Mouse (Mus musculus): ENCODE results near the gene H2-Ke6.
"Not testable (repeated sequence)": the region's sequence is repeated elsewhere in the genome, so short reads cannot be mapped to it uniquely, and the experiment has no call there.

The H2-Ke6 gene

GRCm38 (mm10) chr17:34029150-34029889, 1.5 kb upstream of the H2-Ke6 start:
- no peak for DNase-seq

- DNase-seq: peak in 1 of 2 experiments; percentile 15
Measured at GRCm38 (mm10) chr17:34028501-34029149, 765 bp upstream of the H2-Ke6 start.

DNA sequence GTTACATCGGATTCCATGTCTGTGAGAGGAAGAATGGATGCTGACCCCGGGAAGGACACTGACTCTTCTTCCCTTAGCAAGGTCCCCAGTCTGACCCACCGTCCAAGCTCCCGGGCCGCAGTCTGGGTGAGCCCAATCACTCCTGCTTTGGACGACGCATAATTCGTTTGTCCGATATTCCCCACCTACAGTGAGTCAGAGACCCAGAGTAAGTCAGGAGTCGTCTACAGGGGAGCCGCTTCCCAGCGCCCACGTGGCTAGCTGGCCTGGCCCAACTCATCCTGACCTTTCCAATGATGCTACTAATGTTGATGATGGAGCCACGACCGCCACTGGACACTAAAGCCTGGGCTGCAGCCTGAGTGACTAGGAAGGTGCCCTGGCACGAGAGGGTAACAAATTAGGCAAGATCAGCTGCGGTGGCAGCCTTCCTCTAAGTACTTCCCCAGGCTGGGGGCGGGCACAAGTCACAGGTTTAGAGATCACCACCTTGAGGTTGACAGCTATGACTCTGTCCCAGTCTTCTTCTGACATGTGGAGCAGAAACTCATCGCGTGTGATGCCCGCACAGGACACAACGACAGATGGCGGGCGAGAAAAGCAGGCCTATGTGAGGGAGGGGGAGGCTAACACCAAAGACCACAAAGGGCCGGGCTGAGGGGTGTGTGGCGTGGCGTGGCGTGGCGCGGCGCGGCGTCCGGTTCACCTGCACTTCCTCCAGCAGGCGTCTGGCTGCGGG, 774 bp downstream of the H2-Ke6 start:
- peak in 1 of 2 experiments; percentile 67 for DNase-seq

- DNase-seq: peak; percentile 17 to 37
Measured at GRCm38 (mm10) chr17:34026221-34026620, 1.6 kb downstream of the H2-Ke6 start.

DNA sequence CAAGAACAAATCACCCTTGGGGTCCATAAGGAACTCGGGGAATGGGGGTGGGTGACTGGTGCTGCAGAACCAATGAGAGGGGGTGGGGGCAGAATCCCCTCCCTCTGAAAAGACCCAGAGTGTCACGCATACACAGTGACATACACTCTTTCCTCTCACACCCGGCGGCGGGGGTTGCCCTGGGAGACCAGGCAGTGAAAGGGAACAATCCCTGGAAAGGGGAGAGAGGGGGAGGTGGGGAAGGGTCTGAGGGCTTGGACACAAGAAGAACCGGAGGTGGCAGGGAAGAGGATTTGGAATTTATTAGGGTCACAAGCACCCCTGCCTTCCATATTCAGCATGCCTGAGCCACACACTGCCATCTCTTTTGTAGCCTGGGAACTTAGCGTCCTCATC, 2.1 kb downstream of the H2-Ke6 start:
- peak in 1 of 2 experiments; percentile 53 for DNase-seq

DNA sequence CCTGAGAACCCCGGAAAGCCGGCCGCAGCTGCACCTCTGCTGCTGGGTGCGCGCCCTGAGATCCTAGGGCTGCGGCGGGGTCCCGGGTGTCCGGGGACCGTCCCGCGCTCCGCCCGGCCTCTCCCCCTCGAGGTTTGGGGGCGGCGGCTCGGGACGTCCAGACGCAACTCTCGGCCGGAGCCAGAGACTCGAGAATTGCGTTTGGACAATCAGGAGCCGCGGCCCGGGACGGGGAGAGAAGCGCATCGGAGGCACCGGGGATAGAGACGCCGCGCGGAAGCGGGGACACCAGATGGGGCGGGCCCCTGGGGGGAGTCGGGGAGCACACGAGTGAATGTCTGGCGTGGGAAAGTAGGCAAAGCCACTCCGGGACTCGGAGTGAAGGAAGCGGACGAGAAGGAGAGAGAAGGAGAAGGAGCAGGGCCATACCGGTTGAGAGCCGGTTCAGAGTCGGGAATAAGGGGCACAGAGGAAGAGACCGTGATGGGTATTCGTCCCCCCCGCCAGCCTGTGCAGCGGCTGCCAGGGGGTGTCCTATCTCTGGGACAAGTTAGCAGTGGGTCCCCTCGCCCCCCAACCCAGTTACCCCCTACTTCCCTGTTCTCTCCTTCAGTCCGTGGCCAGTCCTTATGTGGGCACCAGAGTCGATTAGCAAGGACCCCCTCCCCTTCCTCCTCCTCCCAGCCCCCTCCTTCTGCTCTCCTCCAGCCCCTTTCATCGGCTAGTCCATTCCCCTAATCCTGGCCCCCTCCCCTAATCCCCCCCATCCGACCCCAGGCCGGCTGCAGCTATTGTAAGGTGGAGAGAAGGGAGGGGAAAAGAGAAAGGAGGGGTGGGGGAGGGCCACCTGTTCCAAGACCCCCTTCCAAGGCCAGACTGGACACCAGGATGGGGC, 2.8 kb downstream of the H2-Ke6 start:
- peak in 1 of 2 experiments; percentile 57 for DNase-seq

GRCm38 (mm10) chr17:34024317-34024821, 3.5 kb downstream of the H2-Ke6 start, which contains the start of gene Ring1:
Ring1 (minus strand) TSS chr17:34024680.
- DNase-seq: peak; percentile 88 to 92

DNA sequence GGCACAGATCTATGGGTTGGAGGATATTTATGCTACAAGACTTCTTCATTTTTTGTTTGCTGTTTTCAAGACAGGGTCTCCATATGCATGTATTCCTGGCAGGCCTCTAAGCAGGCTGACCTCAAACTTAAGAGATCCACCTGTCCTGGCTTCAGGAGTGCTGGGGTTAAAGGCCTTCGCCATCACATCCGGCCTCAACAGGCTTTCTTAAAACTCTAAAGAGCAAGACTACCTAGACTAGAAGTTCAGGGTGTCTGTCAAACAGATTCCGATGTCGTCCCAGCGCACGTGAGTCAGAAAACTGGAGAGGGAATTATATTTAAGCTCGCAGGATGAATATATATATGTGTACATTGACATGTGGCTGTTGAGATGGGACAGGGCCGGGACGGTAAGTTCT, 4.2 kb downstream of the H2-Ke6 start:
- no peak for DNase-seq

DNA sequence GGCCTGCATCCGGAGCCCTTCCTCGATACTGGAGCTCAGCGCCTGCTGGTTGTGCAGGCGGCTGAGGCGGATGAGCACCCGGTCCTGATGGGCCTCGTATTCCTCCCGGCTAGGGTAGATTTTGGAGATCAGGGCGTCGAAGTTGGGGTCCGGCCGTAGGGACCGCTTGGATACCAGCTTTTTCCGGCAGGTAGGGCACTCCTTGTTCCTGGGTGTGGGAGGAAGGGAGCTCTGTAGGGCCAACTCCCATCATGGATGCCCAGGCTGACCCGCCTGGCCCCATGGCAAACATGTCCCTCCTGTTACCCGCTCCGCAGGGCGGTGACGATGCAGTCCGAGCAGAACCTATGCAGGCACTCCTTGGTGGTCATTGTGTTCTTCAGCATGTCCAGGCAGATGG, 4.9 kb downstream of the H2-Ke6 start:
- no peak for DNase-seq

GRCm38 (mm10) chr17:34022414-34022783, 5.5 kb downstream of the H2-Ke6 start:
- peak in 1 of 2 experiments; percentile 10 for DNase-seq

GRCm38 (mm10) chr17:34021539-34022413, 6.1 kb downstream of the H2-Ke6 start:
- DNase-seq: no peak

DNA sequence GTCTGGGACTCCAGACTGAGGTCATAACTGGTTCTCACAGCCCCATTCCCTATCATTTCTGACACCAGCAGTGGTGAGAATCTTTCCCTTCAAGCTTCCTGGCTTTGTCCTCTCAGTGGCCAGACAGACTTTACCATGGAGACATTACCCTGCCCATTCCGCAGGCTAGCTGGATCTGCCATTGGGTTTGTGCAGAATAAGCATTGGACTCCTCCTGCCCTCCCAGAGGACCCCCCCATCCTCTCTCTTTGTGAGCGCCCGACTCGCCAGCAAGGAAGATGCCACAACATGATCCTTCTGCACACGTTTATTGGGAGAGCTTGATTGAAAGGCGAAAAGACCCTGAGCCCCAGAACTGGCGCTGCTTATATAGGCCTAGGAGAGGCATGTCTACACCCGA, 14.4 kb downstream of the H2-Ke6 start:
- no peak for DNase-seq

DNA sequence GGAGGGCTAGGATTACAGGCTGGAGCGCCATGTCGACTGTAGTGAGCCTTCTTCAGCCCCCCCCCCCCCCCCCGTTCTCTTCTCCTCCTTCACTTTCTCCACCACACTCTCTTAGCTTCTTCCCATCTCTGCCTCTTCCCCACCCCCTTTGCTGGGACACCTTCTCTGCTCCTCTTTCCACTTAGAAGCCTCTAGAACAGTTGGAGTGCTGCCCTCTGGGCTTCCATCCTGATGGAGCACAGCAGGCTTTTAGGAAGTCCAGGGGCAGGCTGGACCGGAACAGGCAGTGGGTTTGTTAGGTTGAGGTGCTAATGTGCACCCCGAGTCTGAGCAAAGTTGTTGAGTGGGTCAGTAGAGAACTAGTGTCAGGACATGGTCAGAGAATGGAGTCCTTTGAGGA, 17.7 kb downstream of the H2-Ke6 start:
- DNase-seq: no peak

DNA sequence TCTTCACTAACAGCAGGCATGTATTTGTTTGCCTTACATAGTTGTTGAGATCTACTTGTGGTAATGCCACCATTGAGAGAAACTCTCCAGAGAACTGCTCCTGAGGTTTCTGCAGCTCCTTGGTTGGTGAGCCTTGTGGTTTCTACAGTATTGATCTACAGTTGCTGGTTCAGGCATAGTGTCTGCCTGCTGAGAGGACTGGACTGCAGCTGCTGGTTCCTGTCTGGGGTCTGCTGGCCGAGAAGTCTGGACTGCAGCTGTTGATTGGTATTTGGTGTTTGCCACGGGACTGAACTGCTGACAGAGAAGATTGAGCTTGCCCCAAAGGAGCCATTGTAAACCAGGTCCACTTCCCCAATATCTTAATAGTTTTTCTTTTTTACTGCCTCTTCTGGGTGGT, 21.3 kb downstream of the H2-Ke6 start:
- no peak for DNase-seq

DNA sequence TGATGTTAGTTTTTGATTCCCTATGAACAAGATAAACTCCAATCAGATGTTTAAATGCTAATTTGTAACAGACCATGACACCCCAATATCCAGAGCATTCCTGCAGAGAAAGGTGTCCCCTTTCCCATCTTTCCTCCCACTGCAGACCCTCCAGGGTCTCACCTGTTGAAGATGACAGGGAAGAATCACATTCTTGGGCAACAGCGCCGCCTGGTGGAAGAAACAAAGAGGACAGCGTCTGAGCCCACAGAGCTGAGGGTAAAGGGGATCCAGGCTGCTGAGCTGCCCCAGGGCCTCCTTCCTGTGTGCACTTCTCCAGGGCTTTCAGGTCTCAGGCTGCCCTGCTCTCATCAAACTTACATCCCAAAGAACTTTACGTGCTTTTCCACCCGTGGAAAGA, 24.4 kb downstream of the H2-Ke6 start:
- DNase-seq: peak; percentile 47 to 74

GRCm38 (mm10) chr17:34000796-34001195, 27.1 kb downstream of the H2-Ke6 start:
- not testable (repeated sequence) for DNase-seq

DNA sequence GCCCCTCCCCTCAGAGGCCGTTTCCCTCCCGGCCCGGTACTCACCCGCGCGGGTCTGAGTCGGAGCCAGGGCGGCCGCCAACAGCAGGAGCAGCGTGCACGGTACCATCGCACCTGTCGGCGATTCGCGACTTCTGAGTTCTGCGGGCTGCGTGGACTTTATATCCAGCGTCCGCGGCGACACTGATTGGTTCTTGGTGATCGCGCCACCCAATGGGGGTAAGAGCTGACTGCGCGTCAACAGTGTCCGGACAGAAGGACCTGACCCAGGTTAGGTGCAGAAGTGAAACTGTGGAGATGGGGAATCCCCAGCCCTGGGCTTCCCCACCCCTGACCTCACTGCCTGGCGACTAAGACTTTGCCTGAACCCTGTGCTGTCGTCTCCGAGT, 27.7 kb downstream of the H2-Ke6 start, which contains the start of gene H2-K1:
Gene H2-K1, minus strand, starts transcription at position 198 of the 388 bp plus-strand sequence.
- DNase-seq: peak; percentile 76 to 80

GRCm38 (mm10) chr17:33999341-34000149, 28.3 kb downstream of the H2-Ke6 start:
- DNase-seq: peak; percentile 19 to 20

DNA sequence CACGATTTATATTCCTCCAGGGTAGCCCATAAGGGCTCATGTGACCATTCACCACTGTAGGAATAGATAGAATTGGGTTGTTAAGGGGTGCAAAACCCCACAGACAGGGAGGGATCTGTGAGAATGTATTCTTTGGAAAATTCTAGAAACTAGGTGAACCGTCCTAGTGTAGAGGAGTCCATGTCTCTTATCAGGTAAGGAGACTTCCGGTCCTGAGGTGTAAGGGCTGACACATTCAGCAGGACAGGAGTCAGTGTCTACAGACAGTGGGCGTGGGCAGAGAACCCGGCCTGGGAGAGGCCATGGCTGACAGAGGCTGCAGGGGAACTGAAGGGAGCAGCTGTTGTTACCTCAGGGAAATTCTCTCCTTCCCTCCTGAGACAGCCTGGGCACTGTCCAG, 29.2 kb downstream of the H2-Ke6 start:
- not testable (repeated sequence) for DNase-seq

GRCm38 (mm10) chr17:33997025-33997424, 30.8 kb downstream of the H2-Ke6 start:
- DNase-seq: not testable (repeated sequence)
